Mouse (Mus musculus) layer of hippocampus, adult 9-10 months (tissue): ENCODE measurements at regions not wholly inside any gene's neighbourhood (a gene's known extent, or its start where the extent isn't known, plus 50 kb on each side); places are given as distances from the start of the nearest gene placed in this dataset.

Experiments
- DNase-seq: peaks from one replicate; pipeline ENCODE4 v3.0.0; 2022; ENCODE audit warnings: low spot score

- DNase-seq = no peak
These were observed 150.5 kb upstream of the Sdk2 start for GRCm38 (mm10) chr11:114217245-114217757.

GRCm38 (mm10) chr11:114216493-114216892, 149.6 kb upstream of the Sdk2 start:
- DNase-seq = no peak

GRCm38 (mm10) chr11:114215256-114215655, 148.4 kb upstream of the Sdk2 start:
- DNase-seq = no peak

- DNase-seq = no peak
These were observed 145.3 kb upstream of the Sdk2 start for GRCm38 (mm10) chr11:114212136-114212535.

GRCm38 (mm10) chr11:114205192-114205591, 138.3 kb upstream of the Sdk2 start:
- no peak for DNase-seq

GRCm38 (mm10) chr11:114203416-114203815, 136.6 kb upstream of the Sdk2 start:
- DNase-seq = no peak

- DNase-seq = no peak
These were observed 135.6 kb upstream of the Sdk2 start for GRCm38 (mm10) chr11:114202486-114202885.

- DNase-seq = no peak
These were observed 132.3 kb upstream of the Sdk2 start for GRCm38 (mm10) chr11:114199081-114199586.

GRCm38 (mm10) chr11:114198317-114199032, 131.6 kb upstream of the Sdk2 start:
- peak; percentile 88 for DNase-seq

- no peak for DNase-seq
These were observed 128.4 kb upstream of the Sdk2 start for GRCm38 (mm10) chr11:114195291-114195690.

GRCm38 (mm10) chr11:114194055-114194706, 127.3 kb upstream of the Sdk2 start:
- DNase-seq = no peak

GRCm38 (mm10) chr11:114193018-114193417, 126.2 kb upstream of the Sdk2 start:
- no peak for DNase-seq

GRCm38 (mm10) chr11:114191661-114192060, 124.8 kb upstream of the Sdk2 start:
- no peak for DNase-seq

- DNase-seq = no peak
These were observed 118.4 kb upstream of the Sdk2 start for GRCm38 (mm10) chr11:114184970-114185882.

GRCm38 (mm10) chr11:114184431-114184830, 117.6 kb upstream of the Sdk2 start:
- no peak for DNase-seq

- no peak for DNase-seq
These were observed 116.4 kb upstream of the Sdk2 start for GRCm38 (mm10) chr11:114183231-114183630.

GRCm38 (mm10) chr11:114178746-114179472, 112.1 kb upstream of the Sdk2 start:
- no peak for DNase-seq

GRCm38 (mm10) chr11:114177789-114178188, 110.9 kb upstream of the Sdk2 start:
- no peak for DNase-seq

GRCm38 (mm10) chr11:114177281-114177680, 110.4 kb upstream of the Sdk2 start:
- no peak for DNase-seq

GRCm38 (mm10) chr11:114176671-114177212, 109.9 kb upstream of the Sdk2 start:
- no peak for DNase-seq

- DNase-seq = no peak
These were observed 108.7 kb upstream of the Sdk2 start for GRCm38 (mm10) chr11:114175437-114176131.
